Mouse (Mus musculus) CD4-positive, CD25-positive, alpha-beta regulatory T cell, adult 4 months (primary cell): ENCODE results near the gene Mst1r. TPM values are rescaled to one million over a fixed set of nuclear protein-coding genes. Genes with fewer than 3 reads are reported as not detected.
A peak's percentile ranks its signal among the peaks of the same experiment; 100 is the strongest.

Experiments
- ATAC-seq: one replicate; pipeline ENCODE4 v1.8.0; 2017
- polyA plus RNA-seq, 2 experiments: library from polyadenylated mRNA; unstranded; fragments of 100-300 nt; shearing (Covaris generic); gene quantifications; one replicate each; pipeline ENCODE4 v1.2.1; 2017

The Mst1r gene
- polyA plus RNA-seq, 2 experiments from 2014 or later = not detected

- no peak for ATAC-seq
These were observed 49.1 kb downstream of the Mst1r start for GRCm38 (mm10) chr9:107955613-107956289.

- no peak for ATAC-seq
These were observed 50.5 kb downstream of the Mst1r start for GRCm38 (mm10) chr9:107957141-107957540.

GRCm38 (mm10) chr9:107959896-107960295 lies 53.2 kb downstream of the Mst1r start:
- no peak for ATAC-seq

- no peak for ATAC-seq
These were observed 54.3 kb downstream of the Mst1r start for GRCm38 (mm10) chr9:107960928-107961327.

- no peak for ATAC-seq
These were observed 54.7 kb downstream of the Mst1r start for GRCm38 (mm10) chr9:107961351-107961762.

GRCm38 (mm10) chr9:107961881-107962280 lies 55.2 kb downstream of the Mst1r start:
- no peak for ATAC-seq

GRCm38 (mm10) chr9:107962916-107963315 lies 56.2 kb downstream of the Mst1r start:
- no peak for ATAC-seq

- peak; percentile 73 for ATAC-seq
These were observed 57.0 kb downstream of the Mst1r start for GRCm38 (mm10) chr9:107963700-107964099.

GRCm38 (mm10) chr9:107964681-107965080 lies 58.0 kb downstream of the Mst1r start:
- ATAC-seq = no peak

- ATAC-seq = no peak
These were observed 60.0 kb downstream of the Mst1r start for GRCm38 (mm10) chr9:107966676-107967075.

GRCm38 (mm10) chr9:107967437-107967836 lies 60.8 kb downstream of the Mst1r start:
- no peak for ATAC-seq

- no peak for ATAC-seq
These were observed 61.9 kb downstream of the Mst1r start for GRCm38 (mm10) chr9:107968531-107968930.

Other genes with a start within 250 kb of the Mst1r start
- not detected for gene Slc38a3, start 237.3 kb upstream of the Mst1r start, polyA plus RNA-seq
- 1 to 10 TPM in 1 of 2 experiments, not detected in 1; 1.6 TPM for gene Gnat1, start 227.2 kb upstream of the Mst1r start, polyA plus RNA-seq
- not detected for gene Sema3f, start 196.4 kb upstream of the Mst1r start, polyA plus RNA-seq
- 100 to 1,000 TPM; 280 to 324 TPM for gene Rbm5, start 135.9 kb upstream of the Mst1r start, polyA plus RNA-seq
- gene Rbm6, start 33.6 kb upstream of the Mst1r start, polyA plus RNA-seq = 100 to 1,000 TPM in 1 of 2 experiments, 10 to 100 TPM in 1; 98.3 to 137 TPM
- gene Mon1a, start 18.7 kb upstream of the Mst1r start, polyA plus RNA-seq = 10 to 100 TPM; 12.8 to 15.4 TPM
- not detected for gene Actl11, start 21.6 kb downstream of the Mst1r start, polyA plus RNA-seq
- not detected for gene Camkv, start 28.8 kb downstream of the Mst1r start, polyA plus RNA-seq
- 1 to 10 TPM; 2.4 to 5.1 TPM for gene Traip, start 43.3 kb downstream of the Mst1r start, polyA plus RNA-seq
- gene Uba7, start 68.6 kb downstream of the Mst1r start, polyA plus RNA-seq = 100 to 1,000 TPM; 184 to 299 TPM
- gene Gm20661, start 76.2 kb downstream of the Mst1r start, polyA plus RNA-seq = not detected
- gene Inka1, start 79.0 kb downstream of the Mst1r start, polyA plus RNA-seq = under 1 TPM; 0.63 to 0.87 TPM
- 1 to 10 TPM in 1 of 2 experiments, under 1 TPM in 1; 0.39 to 1.8 TPM for gene Cdhr4, start 85.6 kb downstream of the Mst1r start, polyA plus RNA-seq
- not detected for gene Gm20662, start 89.5 kb downstream of the Mst1r start, polyA plus RNA-seq
- gene Ip6k1, start 95.6 kb downstream of the Mst1r start, polyA plus RNA-seq = 100 to 1,000 TPM in 1 of 2 experiments, 10 to 100 TPM in 1; 65.9 to 118 TPM
- 10 to 100 TPM; 18.0 to 25.0 TPM for gene Gmppb, start 142.4 kb downstream of the Mst1r start, polyA plus RNA-seq
- gene Amigo3, start 146.3 kb downstream of the Mst1r start, polyA plus RNA-seq = 1 to 10 TPM; 2.0 to 2.8 TPM
- gene Mst1, start 173.6 kb downstream of the Mst1r start, polyA plus RNA-seq = 1 to 10 TPM; 1.4 to 1.5 TPM
- 10 to 100 TPM; 68.1 to 87.9 TPM for gene Rnf123, start 176.5 kb downstream of the Mst1r start, polyA plus RNA-seq
- 10 to 100 TPM; 52.2 to 70.5 TPM for gene Apeh, start 187.7 kb downstream of the Mst1r start, polyA plus RNA-seq